Mouse (Mus musculus) CH12.LX (cell line): ENCODE measurements at regions not wholly inside any gene's neighbourhood (a gene's known extent, or its start where the extent isn't known, plus 50 kb on each side); places are given as distances from the start of the nearest gene placed in this dataset.

Source experiments
- DNase-seq: peaks from one replicate; pipeline ENCODE4 v3.0.0-alpha.2; 2013; ENCODE audit errors: extremely low read depth
- H3K27ac ChIP-seq: 2 replicates; pipeline ENCODE4 v1.5.1; 2012; ENCODE audit warnings: low read depth, mild to moderate bottlenecking, control low read depth, moderate library complexity; ENCODE audit not compliant: insufficient read depth
- H3K27me3 ChIP-seq: replicated peaks from 2 replicates; pipeline ENCODE3; 2012; ENCODE audit warnings: inconsistent platforms
- H3K36me3 ChIP-seq, 2 experiments: replicated peaks in 1 of 2; 2 replicates each; pipeline versions ENCODE3 to v1.6.1; 2012; ENCODE audit warnings: inconsistent platforms in 1 of 2, low read length in 1 of 2, mild to moderate bottlenecking in 1 of 2, mixed read lengths in 1 of 2, moderate library complexity in 1 of 2; ENCODE audit not compliant: control insufficient read depth in 1 of 2, insufficient read depth in 1 of 2
- H3K4me1 ChIP-seq, 2 experiments: 2 replicates each; pipeline ENCODE4 v1.6.1; 2012; ENCODE audit warnings: inconsistent platforms in 1 of 2, moderate library complexity in 1 of 2; ENCODE audit not compliant: insufficient read depth in 2 of 2, control insufficient read depth in 1 of 2
- H3K4me2 ChIP-seq: 2 replicates; pipeline ENCODE4 v1.6.1; 2012; ENCODE audit warnings: low read depth, mild to moderate bottlenecking, control low read depth; ENCODE audit not compliant: poor library complexity, insufficient read depth, severe bottlenecking
- H3K4me3 ChIP-seq, 3 experiments: fragments of 150-350 bp in 1 of 3; sonication (generic) in 1 of 3; replicated peaks in 1 of 3; 2 replicates each; pipeline versions ENCODE3 to v1.5.1; 2011 to 2012; ENCODE audit warnings: low read depth in 2 of 3, low read length in 2 of 3, mild to moderate bottlenecking in 2 of 3, moderate library complexity in 2 of 3, control low read depth in 1 of 3, improper control_type of control experiment in 1 of 3, inconsistent platforms in 1 of 3, mixed read lengths in 1 of 3; ENCODE audit not compliant: poor library complexity in 1 of 3
- H3K79me2 ChIP-seq: replicated peaks from 2 replicates; pipeline ENCODE4 v1.6.1; 2012; ENCODE audit warnings: mild to moderate bottlenecking, moderate library complexity; ENCODE audit not compliant: control insufficient read depth, poor library complexity, insufficient read depth, severe bottlenecking; ENCODE audit errors: extremely low read depth
- H3K9ac ChIP-seq: 2 replicates; pipeline ENCODE4 v1.6.1; 2012; ENCODE audit warnings: low read depth, mild to moderate bottlenecking, control low read depth, moderate library complexity; ENCODE audit not compliant: insufficient read depth
- H3K9me3 ChIP-seq: replicated peaks from 2 replicates; pipeline ENCODE3; 2012; ENCODE audit warnings: low read length, inconsistent platforms, mixed read lengths
- CHD2 ChIP-seq: IDR thresholded peaks from 2 replicates; pipeline ENCODE4 v1.6.1; 2011; ENCODE audit warnings: low read length, improper control_type of control experiment
- E2F4 ChIP-seq: IDR thresholded peaks from 2 replicates; pipeline ENCODE4 v1.6.1; 2011; ENCODE audit warnings: low read depth, low read length, improper control_type of control experiment; ENCODE audit not compliant: insufficient replicate concordance
- EP300 ChIP-seq: IDR thresholded peaks from 2 replicates; pipeline ENCODE4 v1.6.1; 2011; ENCODE audit warnings: low read length, improper control_type of control experiment
- ETS1 ChIP-seq: conservative IDR thresholded peaks from 2 replicates; pipeline ENCODE4 v1.6.1; 2012; ENCODE audit warnings: low read depth, mild to moderate bottlenecking, inconsistent platforms, low read length, improper control_type of control experiment, moderate library complexity
- HCFC1 ChIP-seq: IDR thresholded peaks from 2 replicates; pipeline ENCODE4 v1.6.1; 2012; ENCODE audit warnings: low read depth, mild to moderate bottlenecking, inconsistent platforms, low read length, improper control_type of control experiment
- IRF4 ChIP-seq: IDR thresholded peaks from 2 replicates; pipeline ENCODE4 v1.6.1; 2014; ENCODE audit warnings: low read depth, mild to moderate bottlenecking, inconsistent platforms, low read length, improper control_type of control experiment
- JUND ChIP-seq: conservative IDR thresholded peaks from 2 replicates; pipeline ENCODE4 v1.6.1; 2011; ENCODE audit warnings: low read depth, low read length, improper control_type of control experiment
- MAFK ChIP-seq: IDR thresholded peaks from 2 replicates; pipeline ENCODE4 v1.6.1; 2011; ENCODE audit warnings: low read length, improper control_type of control experiment; ENCODE audit not compliant: insufficient replicate concordance
- MAX ChIP-seq: IDR thresholded peaks from 2 replicates; pipeline ENCODE4 v1.6.1; 2011; ENCODE audit warnings: low read length, improper control_type of control experiment
- MAZ ChIP-seq: IDR thresholded peaks from 2 replicates; pipeline ENCODE4 v1.6.1; 2012; ENCODE audit warnings: low read depth, mild to moderate bottlenecking, inconsistent platforms, low read length, improper control_type of control experiment, moderate library complexity
- MEF2A ChIP-seq: IDR thresholded peaks from 2 replicates; pipeline ENCODE4 v1.6.1; 2014; ENCODE audit warnings: low read depth, mild to moderate bottlenecking, inconsistent platforms, low read length, improper control_type of control experiment, borderline replicate concordance
- MXI1 ChIP-seq: IDR thresholded peaks from 2 replicates; pipeline ENCODE4 v1.6.1; 2011; ENCODE audit warnings: mild to moderate bottlenecking, low read depth, low read length, improper control_type of control experiment
- NELFE ChIP-seq: IDR thresholded peaks from 2 replicates; pipeline ENCODE4 v1.6.1; 2011; ENCODE audit warnings: low read depth, low read length, improper control_type of control experiment
- NRF1 ChIP-seq: IDR thresholded peaks from 2 replicates; pipeline ENCODE4 v1.6.1; 2014; ENCODE audit warnings: low read depth, mild to moderate bottlenecking, inconsistent platforms, low read length, improper control_type of control experiment, moderate library complexity
- PAX5 ChIP-seq: IDR thresholded peaks from 2 replicates; pipeline ENCODE4 v1.6.1; 2012; ENCODE audit warnings: low read length, inconsistent platforms, mixed read lengths
- POLR2AphosphoS2 ChIP-seq: IDR thresholded peaks from 2 replicates; pipeline ENCODE4 v1.6.1; 2011; ENCODE audit warnings: low read depth, low read length, improper control_type of control experiment
- RAD21 ChIP-seq: IDR thresholded peaks from 2 replicates; pipeline ENCODE4 v1.6.1; 2011; ENCODE audit warnings: low read depth, mild to moderate bottlenecking, low read length, improper control_type of control experiment, moderate library complexity
- TBP ChIP-seq: conservative IDR thresholded peaks from 2 replicates; pipeline ENCODE4 v1.6.1; 2011; ENCODE audit warnings: low read depth, low read length, improper control_type of control experiment
- TCF12 ChIP-seq: IDR thresholded peaks from 2 replicates; pipeline ENCODE4 v1.6.1; 2014; ENCODE audit warnings: low read depth, mild to moderate bottlenecking, inconsistent platforms, low read length, improper control_type of control experiment
- USF1 ChIP-seq: IDR thresholded peaks from 2 replicates; pipeline ENCODE4 v1.6.1; 2014; ENCODE audit warnings: low read depth, mild to moderate bottlenecking, inconsistent platforms, low read length, improper control_type of control experiment
- USF2 ChIP-seq: conservative IDR thresholded peaks from 2 replicates; pipeline ENCODE4 v1.6.1; 2011; ENCODE audit warnings: low read depth, low read length, improper control_type of control experiment
- ZC3H11A ChIP-seq: IDR thresholded peaks from 2 replicates; pipeline ENCODE4 v1.6.1; 2012; ENCODE audit warnings: low read depth, mild to moderate bottlenecking, inconsistent platforms, low read length, improper control_type of control experiment
- ZKSCAN1 ChIP-seq: IDR thresholded peaks from 2 replicates; pipeline ENCODE4 v1.6.1; 2012; ENCODE audit warnings: low read depth, inconsistent platforms, low read length, improper control_type of control experiment, borderline replicate concordance
- dilution Hi-C: fragments of 300-500 bp; cut with MboI; formaldehyde crosslinking; loops from 2 replicates; pipeline ENCODE4 v1.14.3; 2020; ENCODE audit warnings: low sequenced_read_pairs; ENCODE audit not compliant: extremely low pct_unique_long_range_greater_than_20kb, extremely low pct_ligation_motif_present
- in situ Hi-C: fragments of 300-500 bp; cut with MboI; formaldehyde crosslinking; loops from 3 replicates; pipeline ENCODE4 v1.14.3; 2019; ENCODE audit warnings: low sequenced_read_pairs, low pct_ligation_motif_present, low pct_unique_long_range_greater_than_20kb, mixed read lengths

- H3K79me2 ChIP-seq, result no peaks in the 10 kb centered on the region
- peaks cover 80% of the 10 kb centered on the region for H3K27me3 ChIP-seq
- H3K36me3 ChIP-seq, result no peaks in the 10 kb centered on the region
- dilution Hi-C loops (no loop called here), in situ Hi-C loops (no loop called here)
- no peak for TF ChIP-seq TCF12
- TF ChIP-seq E2F4, result no peak
- no peak for TF ChIP-seq CHD2
- no peak for TF ChIP-seq ZKSCAN1
- no peak for TF ChIP-seq IRF4
- no peak for TF ChIP-seq USF2
- TF ChIP-seq MXI1, result no peak
- no peak for TF ChIP-seq MEF2A
- DNase-seq, result no peak
- H3K4me3 ChIP-seq, result no peak overlapping the region
- no peak overlapping the region for H3K4me2 ChIP-seq
- no peak overlapping the region for H3K9ac ChIP-seq
- no peak overlapping the region for H3K27ac ChIP-seq
- no peaks in the 10 kb centered on the region for H3K9me3 ChIP-seq
- no peaks in the 10 kb centered on the region for H3K4me1 ChIP-seq
Measured at GRCm38 (mm10) chr8:115439512-115439911, 268.1 kb downstream of the Maf start.

GRCm38 (mm10) chr8:115437956-115438355, 269.6 kb downstream of the Maf start:
- TF ChIP-seq HCFC1, result no peak
- TF ChIP-seq MAX, result no peak
- TF ChIP-seq RAD21, result no peak
- TF ChIP-seq TBP, result no peak
- no peak for TF ChIP-seq PAX5
- TF ChIP-seq ETS1, result no peak
- TF ChIP-seq E2F4, result no peak
- no peak for TF ChIP-seq ZC3H11A
- no peak for TF ChIP-seq JUND
- no peak for TF ChIP-seq NRF1
- TF ChIP-seq TCF12, result no peak
- no peak for TF ChIP-seq EP300
- TF ChIP-seq NELFE, result no peak
- no peak for TF ChIP-seq USF1
- no peak for TF ChIP-seq MAFK
- TF ChIP-seq POLR2AphosphoS2, result no peak
- no peak for TF ChIP-seq MAZ
- TF ChIP-seq MXI1, result no peak
- no peaks in the 10 kb centered on the region for H3K4me1 ChIP-seq
- no peak overlapping the region for H3K9ac ChIP-seq
- in situ Hi-C loops (no loop called here), dilution Hi-C loops (no loop called here)
- no peaks in the 10 kb centered on the region for H3K9me3 ChIP-seq
- H3K27ac ChIP-seq, result no peak overlapping the region
- H3K27me3 ChIP-seq, result peaks cover 82% of the 10 kb centered on the region
- no peaks in the 10 kb centered on the region for H3K36me3 ChIP-seq
- H3K4me2 ChIP-seq, result no peak overlapping the region
- H3K79me2 ChIP-seq, result no peaks in the 10 kb centered on the region
- DNase-seq, result no peak
- no peak overlapping the region for H3K4me3 ChIP-seq
